Mouse (Mus musculus) spleen, postnatal 36 days (tissue): ENCODE measurements around the gene Myh14.

ENCODE experiments used
- DNase-seq, 2 experiments: peaks; one replicate each; pipeline ENCODE4 v3.0.0; 2022; ENCODE audit warnings: low spot score in 2 of 2, mixed read lengths in 1 of 2

Gene Myh14

GRCm38 (mm10) chr7:44582709-44583108 is 87.9 kb downstream of the Myh14 start:
- no peak for DNase-seq

GRCm38 (mm10) chr7:44581637-44582036 is 89.0 kb downstream of the Myh14 start:
- no peak for DNase-seq

- no peak for DNase-seq
Observed at GRCm38 (mm10) chr7:44576333-44576844, 94.3 kb downstream of the Myh14 start.

- DNase-seq: no peak
Observed at GRCm38 (mm10) chr7:44572956-44573484, 97.6 kb downstream of the Myh14 start.

- DNase-seq: peak; percentile 92 to 93
Observed at GRCm38 (mm10) chr7:44572213-44572701, 98.4 kb downstream of the Myh14 start, which contains the start of gene Napsa. Gene Napsa, plus strand, starts transcription at chr7:44572380.

GRCm38 (mm10) chr7:44571811-44572210 is 98.8 kb downstream of the Myh14 start:
- no peak for DNase-seq

GRCm38 (mm10) chr7:44570989-44571388 is 99.7 kb downstream of the Myh14 start:
- DNase-seq: peak; percentile 54 to 56

GRCm38 (mm10) chr7:44568803-44569202 is 101.8 kb downstream of the Myh14 start:
- peak; percentile 57 for DNase-seq

GRCm38 (mm10) chr7:44565414-44565813 is 105.2 kb downstream of the Myh14 start:
- no peak for DNase-seq

GRCm38 (mm10) chr7:44564486-44564885 is 106.2 kb downstream of the Myh14 start:
- no peak for DNase-seq

GRCm38 (mm10) chr7:44563284-44563683 is 107.4 kb downstream of the Myh14 start:
- DNase-seq: no peak

- peak; percentile 77 to 86 for DNase-seq
Observed at GRCm38 (mm10) chr7:44560435-44561400, 109.9 kb downstream of the Myh14 start.

- DNase-seq: no peak
Observed at GRCm38 (mm10) chr7:44557629-44558028, 113.0 kb downstream of the Myh14 start.
